Mouse (Mus musculus): ENCODE measurements at regions not wholly inside any gene's neighbourhood (a gene's known extent, or its start where the extent isn't known, plus 50 kb on each side); places are given as distances from the start of the nearest gene placed in this dataset.
A peak's percentile ranks its signal among the peaks of the same experiment; 100 is the strongest.

DNA sequence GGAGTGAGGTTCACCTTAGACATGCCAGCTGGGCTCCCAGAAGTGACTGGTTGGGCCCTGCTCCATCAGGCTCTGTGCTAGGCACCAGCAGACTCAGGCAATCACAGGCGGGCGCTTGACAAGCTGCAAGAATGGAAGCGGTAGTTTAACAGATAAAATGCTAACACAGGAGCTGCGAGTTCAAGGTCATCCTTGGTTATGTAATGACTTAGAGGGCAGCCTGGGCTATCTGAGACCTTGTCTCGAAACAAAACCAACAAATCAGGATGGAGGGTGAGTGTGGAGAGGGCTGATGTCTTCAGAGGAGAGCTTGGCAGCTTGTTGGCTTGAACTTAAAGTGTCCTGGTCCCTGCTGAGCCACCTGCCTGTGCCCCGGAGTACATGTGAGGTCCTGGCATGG is 107.6 kb downstream of the Vegfa start:
- Histone ChIP-seq H3K9me3 (no peaks in the 10 kb centered on the region), H3K27me3 (ENCODE audit: insufficient read depth, poor library complexity, severe bottlenecking) (peaks cover 6% of the 10 kb centered on the region; the same call in 1 of the 2 replicates), H3K27ac (peak overlapping the region; percentile 29; the same call in 1 of the 2 replicates), H3K4me3 (no peak overlapping the region), H3K4me1 (peaks cover 45% of the 10 kb centered on the region), H3K36me3 (no peaks in the 10 kb centered on the region)
- 85% methylated on average over 6 of the region's 6 CpGs for WGBS
- DNase-seq (ENCODE audit: low spot score) = no peak

DNA sequence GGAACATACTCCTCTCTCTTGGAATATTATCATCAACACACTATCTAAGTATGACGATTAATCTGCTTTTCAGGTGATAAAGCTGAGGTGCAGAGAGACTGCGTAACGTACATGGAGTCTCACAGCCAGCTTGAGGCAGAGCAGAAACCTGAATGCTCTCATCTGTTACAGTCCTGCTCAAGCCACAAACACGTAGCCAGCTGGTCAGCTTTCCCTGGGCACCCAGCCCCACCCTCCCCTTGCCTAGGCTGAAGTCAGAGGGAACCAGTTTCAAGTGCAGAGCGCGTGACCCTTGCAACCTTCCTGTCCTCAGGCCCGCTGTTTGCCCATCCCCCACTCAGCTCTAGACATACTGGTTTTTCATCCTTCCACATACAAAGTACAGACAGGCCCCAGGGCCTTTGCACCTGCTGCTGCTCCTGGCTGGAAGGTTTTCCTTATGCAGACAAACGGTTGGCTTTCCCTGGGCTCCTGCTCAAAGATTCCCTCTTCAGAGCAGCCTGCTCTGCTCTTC is 108.9 kb downstream of the Vegfa start:
- Histone ChIP-seq H3K36me3 (no peaks in the 10 kb centered on the region), H3K27me3 (ENCODE audit: insufficient read depth, poor library complexity, severe bottlenecking) (peaks cover 6% of the 10 kb centered on the region; the same call in 1 of the 2 replicates), H3K4me1 (peaks cover 48% of the 10 kb centered on the region), H3K9me3 (no peaks in the 10 kb centered on the region), H3K27ac (peak overlapping the region; percentile 6; the same call in 1 of the 2 replicates), H3K4me3 (no peak overlapping the region)
- 63% methylated on average over 8 of the region's 8 CpGs for WGBS
- DNase-seq (ENCODE audit: low spot score) = no peak

DNA sequence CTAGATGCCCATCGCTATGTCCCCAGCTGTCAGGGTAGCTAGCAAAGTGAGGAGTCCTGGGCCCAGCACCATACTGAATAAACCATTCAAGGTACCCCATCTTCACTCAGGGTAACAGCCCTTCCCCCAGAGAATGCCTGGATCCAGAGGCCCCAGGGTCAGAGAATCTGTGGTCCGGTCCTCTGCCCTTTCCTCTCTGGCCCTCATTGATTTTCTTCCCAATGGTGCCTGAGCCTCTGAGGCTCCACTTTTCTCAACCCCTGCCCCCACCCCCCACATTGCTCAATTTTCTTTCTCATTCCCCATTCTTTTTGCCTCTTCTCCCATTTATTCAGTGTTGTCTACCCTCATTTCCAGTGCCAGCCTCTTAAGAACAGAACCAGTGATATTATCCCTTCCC is 114.5 kb downstream of the Vegfa start:
- DNase-seq (ENCODE audit: low spot score) = no peak
- Histone ChIP-seq H3K4me3 (no peak overlapping the region), H3K9me3 (0 out of 2 replicates have a peak, but pooled peaks cover 3% of the 10 kb centered on the region), H3K27ac (peak overlapping the region; percentile 16; the same call in 1 of the 2 replicates), H3K36me3 (no peaks in the 10 kb centered on the region), H3K4me1 (peaks cover 61% of the 10 kb centered on the region), H3K27me3 (ENCODE audit: insufficient read depth, poor library complexity, severe bottlenecking) (peaks cover 6% of the 10 kb centered on the region; the same call in 1 of the 2 replicates)
- 96% methylated on average over 2 of the region's 2 CpGs for WGBS

DNA sequence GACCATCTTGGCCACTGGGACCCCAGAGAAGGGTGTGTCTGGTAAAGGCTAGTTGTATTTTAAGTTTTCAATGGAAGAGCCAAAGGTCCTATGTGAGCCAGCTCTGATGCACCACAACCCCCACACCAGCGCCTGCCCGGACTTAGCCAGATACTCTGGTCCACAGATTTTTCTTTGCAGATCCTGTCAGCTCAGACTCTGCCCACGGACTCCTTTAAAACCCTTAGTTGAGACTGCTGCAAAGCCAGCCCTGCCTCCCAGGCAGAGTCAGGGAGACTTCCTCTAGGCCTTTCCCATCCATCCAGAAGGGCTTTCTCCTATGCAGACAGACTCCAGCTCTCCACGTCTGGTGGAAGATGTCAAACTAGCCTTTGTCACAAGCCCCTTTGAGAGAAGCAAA is 115.2 kb downstream of the Vegfa start:
- Histone ChIP-seq H3K36me3 (0 out of 2 replicates have a peak, but pooled peaks cover 3% of the 10 kb centered on the region), H3K4me3 (no peak overlapping the region), H3K4me1 (peaks cover 55% of the 10 kb centered on the region), H3K27me3 (ENCODE audit: insufficient read depth, poor library complexity, severe bottlenecking) (peaks cover 6% of the 10 kb centered on the region; the same call in 1 of the 2 replicates), H3K9me3 (peaks cover 10% of the 10 kb centered on the region), H3K27ac (peak overlapping the region; percentile 69)
- no peak for DNase-seq (ENCODE audit: low spot score)
- 60% methylated on average over 4 of the region's 4 CpGs for WGBS

DNA sequence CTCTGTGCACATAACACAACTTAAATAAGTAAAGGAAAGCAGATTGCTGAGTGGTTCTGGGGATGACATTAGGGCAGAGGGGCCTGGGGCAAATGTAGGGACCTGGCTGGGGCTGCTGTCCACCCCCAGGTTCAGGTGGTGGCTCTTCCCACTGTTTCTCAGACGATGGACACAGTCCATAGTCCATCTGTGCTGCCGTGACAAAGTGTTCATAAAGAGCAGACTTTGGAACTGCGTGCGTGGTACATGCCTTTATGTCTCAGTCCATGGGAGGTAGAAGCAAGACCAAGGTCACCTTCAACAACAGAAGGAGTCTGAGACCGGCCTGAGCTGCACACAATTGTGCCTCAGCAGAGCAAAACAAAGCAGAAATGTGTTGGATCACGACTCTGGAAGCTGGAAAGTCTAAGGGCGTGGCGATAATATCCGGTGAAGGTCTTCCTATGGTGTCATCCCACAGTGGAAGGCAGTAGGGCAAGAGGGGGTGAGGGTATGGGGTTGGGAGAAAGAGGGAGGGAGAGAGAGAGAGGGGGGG is 117.4 kb downstream of the Vegfa start:
- Histone ChIP-seq H3K9me3 (peaks cover 11% of the 10 kb centered on the region), H3K4me3 (no peak overlapping the region), H3K36me3 (0 out of 2 replicates have a peak, but pooled peaks cover 6% of the 10 kb centered on the region), H3K4me1 (peaks cover 51% of the 10 kb centered on the region), H3K27ac (no peak overlapping the region), H3K27me3 (ENCODE audit: insufficient read depth, poor library complexity, severe bottlenecking) (peaks cover 6% of the 10 kb centered on the region; the same call in 1 of the 2 replicates)
- WGBS = 87% methylated on average over 9 of the region's 9 CpGs
- DNase-seq (ENCODE audit: low spot score) = no peak

DNA sequence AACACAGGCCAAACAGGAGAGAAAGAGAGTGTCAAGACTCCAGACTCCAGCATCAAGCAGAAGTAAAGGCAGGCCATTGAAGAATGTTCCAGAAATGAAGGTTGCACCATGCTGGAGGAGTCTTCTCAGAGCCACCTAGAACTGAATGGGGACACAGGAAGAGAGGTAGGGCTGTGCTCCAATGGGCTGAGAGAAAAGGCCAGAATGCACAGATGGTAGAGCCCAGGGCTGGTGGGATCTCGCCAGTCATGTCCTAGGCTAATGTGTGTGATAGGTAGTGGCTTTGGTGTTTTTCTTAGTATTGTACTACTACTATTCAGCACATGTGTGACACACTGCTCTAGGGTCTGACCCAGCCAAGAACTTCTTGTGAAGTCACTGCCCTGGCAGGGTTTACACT is 117.9 kb downstream of the Vegfa start:
- Histone ChIP-seq H3K4me1 (peaks cover 47% of the 10 kb centered on the region), H3K4me3 (no peak overlapping the region), H3K27ac (no peak overlapping the region), H3K27me3 (ENCODE audit: insufficient read depth, poor library complexity, severe bottlenecking) (peaks cover 6% of the 10 kb centered on the region; the same call in 1 of the 2 replicates), H3K9me3 (peaks cover 11% of the 10 kb centered on the region), H3K36me3 (0 out of 2 replicates have a peak, but pooled peaks cover 6% of the 10 kb centered on the region)
- no peak for DNase-seq (ENCODE audit: low spot score)
- 78% methylated on average over 1 of the region's 1 CpGs for WGBS

DNA sequence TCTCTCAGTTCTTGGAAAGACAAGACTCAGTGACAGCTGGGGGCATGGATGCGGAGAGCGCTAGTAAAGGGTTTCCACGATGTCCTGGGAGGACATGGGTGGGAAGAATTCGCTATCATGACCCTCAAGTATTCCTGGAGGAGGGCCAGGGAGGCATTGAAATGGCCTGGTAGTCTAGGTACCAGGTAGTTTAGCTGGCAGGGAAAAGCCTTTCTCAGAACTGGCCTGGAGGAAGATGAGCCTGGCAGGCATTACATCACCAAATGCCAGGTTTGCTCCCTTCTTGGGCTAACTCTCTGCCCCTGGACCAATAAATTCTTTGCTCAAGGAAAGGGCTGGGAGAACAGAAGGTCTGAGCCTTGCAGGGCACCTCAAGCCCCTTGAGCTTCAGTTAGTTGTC is 118.5 kb downstream of the Vegfa start:
- Histone ChIP-seq H3K9me3 (peaks cover 11% of the 10 kb centered on the region), H3K4me1 (peaks cover 44% of the 10 kb centered on the region), H3K27me3 (ENCODE audit: insufficient read depth, poor library complexity, severe bottlenecking) (peaks cover 6% of the 10 kb centered on the region; the same call in 1 of the 2 replicates), H3K4me3 (no peak overlapping the region), H3K27ac (no peak overlapping the region), H3K36me3 (0 out of 2 replicates have a peak, but pooled peaks cover 6% of the 10 kb centered on the region)
- DNase-seq (ENCODE audit: low spot score) = no peak
- WGBS = 86% methylated on average over 4 of the region's 4 CpGs

DNA sequence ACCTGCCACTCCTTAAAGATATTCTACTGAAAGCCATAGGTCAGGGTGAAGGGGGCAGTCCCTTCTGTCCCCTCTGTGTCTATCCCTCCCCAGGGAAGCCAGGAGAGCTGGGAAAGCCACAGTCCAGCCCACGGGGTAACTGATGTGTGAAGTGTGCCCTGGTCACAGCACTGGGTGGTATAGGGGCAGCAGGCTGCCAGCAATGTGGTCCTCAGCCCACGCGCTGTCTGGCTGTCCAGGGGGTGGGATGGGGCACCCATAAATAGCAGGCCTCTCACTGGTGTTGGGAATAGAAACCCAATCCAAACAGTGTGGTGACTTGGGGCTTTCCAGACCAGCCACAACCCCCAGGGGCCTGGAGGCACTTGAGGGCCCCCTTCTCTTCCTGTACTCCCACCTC is 120.0 kb downstream of the Vegfa start:
- Histone ChIP-seq H3K9me3 (peaks cover 11% of the 10 kb centered on the region), H3K4me3 (no peak overlapping the region), H3K27me3 (ENCODE audit: insufficient read depth, poor library complexity, severe bottlenecking) (peaks cover 6% of the 10 kb centered on the region; the same call in 1 of the 2 replicates), H3K4me1 (peaks cover 43% of the 10 kb centered on the region), H3K27ac (no peak overlapping the region), H3K36me3 (0 out of 2 replicates have a peak, but pooled peaks cover 6% of the 10 kb centered on the region)
- WGBS = 92% methylated on average over 3 of the region's 3 CpGs
- no peak for DNase-seq (ENCODE audit: low spot score)

DNA sequence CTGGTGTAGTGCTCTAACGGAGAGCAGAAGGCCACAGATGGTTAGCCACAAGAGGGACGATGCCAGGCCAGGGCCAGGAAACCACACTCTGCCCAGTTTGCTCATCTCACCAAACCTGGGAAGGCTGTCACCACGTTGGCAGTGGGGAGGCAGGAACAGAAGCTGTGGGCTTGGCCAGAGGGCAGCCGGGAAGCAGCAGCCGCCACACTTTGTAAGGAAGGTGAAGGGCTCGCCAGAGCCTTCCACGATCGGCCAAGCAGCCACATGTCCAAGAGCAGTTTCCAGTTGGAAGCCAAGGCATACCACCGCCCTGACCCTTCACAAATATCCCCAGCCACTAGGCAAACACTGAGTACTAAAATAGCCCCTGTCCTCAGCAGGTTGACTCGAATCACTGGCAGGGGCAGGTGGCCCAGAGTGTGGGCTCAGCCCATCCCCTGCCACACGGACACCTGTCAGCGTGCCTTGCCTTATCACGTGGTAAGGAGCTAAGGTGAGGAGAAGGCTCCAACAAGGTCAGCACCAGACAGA is 120.9 kb downstream of the Vegfa start:
- 75% methylated on average over 13 of the region's 13 CpGs for WGBS
- Histone ChIP-seq H3K27ac (no peak overlapping the region), H3K4me3 (no peak overlapping the region)

GRCm38 (mm10) chr17:45910245-45910644 is 121.9 kb downstream of the Vegfa start:
- no peak for DNase-seq (ENCODE audit: low spot score)
- peaks cover 11% of the 10 kb centered on the region for H3K9me3 ChIP-seq
- peaks cover 40% of the 10 kb centered on the region for H3K4me1 ChIP-seq
- no peak overlapping the region for H3K27ac ChIP-seq
- 0 out of 2 replicates have a peak, but pooled peaks cover 6% of the 10 kb centered on the region for H3K36me3 ChIP-seq
- no peak overlapping the region for H3K4me3 ChIP-seq
- peaks cover 6% of the 10 kb centered on the region; the same call in 1 of the 2 replicates for H3K27me3 ChIP-seq (ENCODE audit: insufficient read depth, poor library complexity, severe bottlenecking)
- WGBS = 81% methylated on average over 3 of the region's 3 CpGs

More for the DNA sequence above, 120.9 kb downstream of the Vegfa start:
- H3K36me3 ChIP-seq = 0 out of 2 replicates have a peak, but pooled peaks cover 6% of the 10 kb centered on the region
- DNase-seq (ENCODE audit: low spot score) = no peak
- peaks cover 38% of the 10 kb centered on the region for H3K4me1 ChIP-seq
- H3K27me3 ChIP-seq (ENCODE audit: insufficient read depth, poor library complexity, severe bottlenecking) = peaks cover 6% of the 10 kb centered on the region; the same call in 1 of the 2 replicates
- H3K9me3 ChIP-seq = peaks cover 11% of the 10 kb centered on the region

- no peak overlapping the region; the same call in 1 of the 2 replicates for H3K27ac ChIP-seq
- no peak for DNase-seq (ENCODE audit: low spot score)
Observed at GRCm38 (mm10) chr17:45907587-45907986, 124.6 kb downstream of the Vegfa start.

DNA sequence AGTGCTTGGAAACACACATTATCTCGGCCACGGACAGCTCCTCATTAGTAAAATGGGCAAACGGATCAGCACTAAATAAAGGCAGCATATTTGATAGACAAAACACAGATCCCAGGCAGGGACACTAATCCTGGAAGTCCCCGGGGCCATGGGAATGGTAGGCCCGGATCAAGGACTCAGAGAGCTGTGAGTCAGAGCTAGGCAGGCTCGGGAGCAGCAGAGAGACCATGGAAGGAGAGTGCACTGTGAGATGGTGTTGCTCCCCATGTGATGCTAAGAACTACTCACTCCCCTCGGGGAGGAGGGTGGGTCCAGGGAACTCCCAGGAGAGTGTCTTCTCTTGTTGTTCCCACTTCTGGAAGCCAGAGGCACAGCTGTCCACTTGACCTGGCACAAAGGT is 126.6 kb downstream of the Vegfa start:
- DNase-seq (ENCODE audit: low spot score) = no peak
- Histone ChIP-seq H3K36me3 (no peaks in the 10 kb centered on the region), H3K27me3 (ENCODE audit: insufficient read depth, poor library complexity, severe bottlenecking) (no peaks in the 10 kb centered on the region), H3K9me3 (no peaks in the 10 kb centered on the region), H3K4me3 (no peak overlapping the region), H3K4me1 (peaks cover 40% of the 10 kb centered on the region), H3K27ac (no peak overlapping the region)
- WGBS = 56% methylated on average over 7 of the region's 7 CpGs

More at GRCm38 (mm10) chr17:45907587-45907986, 124.6 kb downstream of the Vegfa start:
- Histone ChIP-seq H3K27me3 (ENCODE audit: insufficient read depth, poor library complexity, severe bottlenecking) (no peaks in the 10 kb centered on the region), H3K9me3 (peaks cover 7% of the 10 kb centered on the region), H3K4me1 (peaks cover 50% of the 10 kb centered on the region), H3K4me3 (no peak overlapping the region), H3K36me3 (0 out of 2 replicates have a peak, but pooled peaks cover 6% of the 10 kb centered on the region)
- WGBS = 69% methylated on average over 11 of the region's 11 CpGs

GRCm38 (mm10) chr17:45904251-45904650 is 127.9 kb downstream of the Vegfa start:
- Histone ChIP-seq H3K27ac (no peak overlapping the region), H3K4me1 (peaks cover 40% of the 10 kb centered on the region), H3K9me3 (no peaks in the 10 kb centered on the region), H3K4me3 (no peak overlapping the region), H3K36me3 (no peaks in the 10 kb centered on the region), H3K27me3 (ENCODE audit: insufficient read depth, poor library complexity, severe bottlenecking) (no peaks in the 10 kb centered on the region)
- 64% methylated on average over 4 of the region's 4 CpGs for WGBS
- no peak for DNase-seq (ENCODE audit: low spot score)

Measured in heart, embryonic 10.5 days (tissue).